Mouse (Mus musculus): Measurements from ENCODE around the gene Mex3d. TPM values are rescaled to one million over a fixed set of nuclear protein-coding genes. Genes with fewer than 3 reads are reported as not detected.

Mex3d gene
- total and polyA plus RNA-seq, 3 experiments: 15.6 to 18.8 TPM; not detected in 1

DNA sequence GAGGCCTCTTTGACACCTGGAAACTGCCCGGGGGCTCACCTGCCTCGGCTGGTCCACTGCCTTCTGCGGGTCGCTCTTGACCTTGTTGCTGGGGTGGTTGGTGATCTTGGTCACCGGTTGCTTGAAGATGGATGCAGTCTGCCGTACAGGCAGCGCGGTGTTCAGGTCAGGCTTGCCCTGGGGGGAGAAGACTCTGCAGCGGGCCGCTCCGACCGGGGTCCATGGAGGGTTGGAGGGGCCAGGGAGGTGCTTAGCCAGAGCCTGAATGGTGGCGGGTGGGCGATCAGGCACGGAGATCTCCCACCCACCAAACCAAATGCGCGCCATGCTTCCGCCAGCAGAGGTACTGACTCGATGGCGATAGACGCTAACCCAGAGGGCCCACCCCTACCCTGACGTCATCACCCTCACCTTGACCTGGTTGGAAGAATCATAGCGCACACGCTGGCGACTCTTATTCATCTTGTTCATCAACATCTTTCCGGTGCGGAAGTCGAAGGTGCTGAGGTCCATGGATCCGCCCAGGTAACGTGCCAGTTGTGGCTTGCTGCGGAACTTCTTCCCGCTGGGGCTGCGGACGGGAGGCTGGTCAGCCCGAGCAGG lies 7.7 kb upstream of the Mex3d start:
- no peak overlapping the region for H3K27ac ChIP-seq (ENCODE audit: control insufficient read depth, low read depth, low read length)
- no peak for DNase-seq (ENCODE audit: low read depth, low spot score)
- H3K79me2 ChIP-seq (ENCODE audit: control insufficient read depth, insufficient read depth, low read length, poor library complexity): peaks cover 30% of the 10 kb centered on the region
- no peaks in the 10 kb centered on the region for H3K27me3 ChIP-seq (ENCODE audit: control insufficient read depth in 1 of 2, insufficient read depth in 2 of 2, low read length in 2 of 2)
- peaks cover 0 to 12% of the 10 kb centered on the region in 2 experiments; a peak in 3 of 4 replicates for H3K4me1 ChIP-seq (ENCODE audit: control insufficient read depth in 1 of 2, insufficient read depth in 2 of 2, low read length in 2 of 2)
- TF ChIP-seq CHD1 (IDR thresholded peaks at IDR 0.05; ENCODE audit: low read depth, low read length): no peak
- no peak for TF ChIP-seq USF1 (IDR thresholded peaks at IDR 0.05; ENCODE audit: low read depth, low read length)
- no peak for TF ChIP-seq RAD21 (IDR thresholded peaks at IDR 0.05; ENCODE audit: low read depth, low read length)
- no peak for TF ChIP-seq CHD2 (IDR thresholded peaks at IDR 0.05; ENCODE audit: low read length)
- no peak for TF ChIP-seq BHLHE40 (IDR thresholded peaks at IDR 0.05; ENCODE audit: borderline replicate concordance, low read depth, low read length)
- 0 out of 2 replicates have a peak, but pooled peaks have one; percentile 8 for TF ChIP-seq POLR2AphosphoS2 (IDR thresholded peaks at IDR 0.05; ENCODE audit: low read length)
- H3K9ac ChIP-seq (ENCODE audit: control insufficient read depth, low read depth, low read length, poor library complexity, severe bottlenecking): no peak overlapping the region
- peaks cover 6 to 8% of the 10 kb centered on the region in 2 experiments for H3K36me3 ChIP-seq (ENCODE audit: control insufficient read depth in 1 of 2, insufficient read depth in 2 of 2, low read length in 2 of 2)
- H3K4me3 ChIP-seq (ENCODE audit: control insufficient read depth in 1 of 2, insufficient read depth in 1 of 2, low read depth in 2 of 2, low read length in 2 of 2): no peak overlapping the region
- no peaks in the 10 kb centered on the region for H3K9me3 ChIP-seq (replicated peaks; ENCODE audit: insufficient read depth, low read length)

DNA sequence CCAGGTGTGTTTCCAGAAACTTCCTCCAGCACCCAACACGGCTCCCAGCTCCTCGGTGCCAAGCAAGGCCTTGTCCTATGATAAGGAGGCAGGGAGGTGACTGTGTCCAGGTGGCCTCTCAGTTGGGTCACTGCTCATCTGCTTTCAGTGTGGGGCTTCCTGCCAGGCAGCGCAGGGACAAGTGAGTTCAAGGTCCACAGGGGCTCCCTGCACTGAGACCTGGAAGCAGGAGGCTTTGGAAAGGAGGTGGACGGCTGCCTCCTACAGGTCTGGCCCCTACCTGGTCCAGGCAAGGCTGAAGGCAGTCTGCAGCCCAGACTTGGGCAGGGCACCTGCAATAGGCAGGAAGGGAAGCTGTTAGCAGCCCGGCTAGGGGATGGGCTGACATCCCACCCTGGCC lies 5.2 kb upstream of the Mex3d start:
- Histone ChIP-seq H3K36me3 (ENCODE audit: control insufficient read depth in 1 of 2, insufficient read depth in 2 of 2, low read length in 2 of 2) (peaks cover 6 to 14% of the 10 kb centered on the region in 2 experiments), H3K79me2 (ENCODE audit: control insufficient read depth, insufficient read depth, low read length, poor library complexity) (peaks cover 17% of the 10 kb centered on the region), H3K4me1 (ENCODE audit: control insufficient read depth in 1 of 2, insufficient read depth in 2 of 2, low read length in 2 of 2) (peaks cover 7 to 21% of the 10 kb centered on the region in 2 experiments), H3K27me3 (ENCODE audit: control insufficient read depth in 1 of 2, insufficient read depth in 2 of 2, low read length in 2 of 2) (no peaks in the 10 kb centered on the region), H3K9ac (ENCODE audit: control insufficient read depth, low read depth, low read length, poor library complexity, severe bottlenecking) (no peak overlapping the region), H3K4me3 (ENCODE audit: control insufficient read depth in 1 of 2, insufficient read depth in 1 of 2, low read depth in 2 of 2, low read length in 2 of 2) (no peak overlapping the region), H3K27ac (ENCODE audit: control insufficient read depth, low read depth, low read length) (no peak overlapping the region), H3K9me3 (replicated peaks; ENCODE audit: insufficient read depth, low read length) (no peaks in the 10 kb centered on the region)
- TF ChIP-seq RAD21 (IDR thresholded peaks at IDR 0.05; ENCODE audit: low read depth, low read length): no peak
- TF ChIP-seq HCFC1 (IDR thresholded peaks at IDR 0.05; ENCODE audit: low read depth, low read length): no peak
- TF ChIP-seq E2F4 (IDR thresholded peaks at IDR 0.05; ENCODE audit: borderline replicate concordance, low read depth, low read length): no peak
- no peak for TF ChIP-seq USF2 (IDR thresholded peaks at IDR 0.05; ENCODE audit: borderline replicate concordance in 1 of 2, insufficient read depth in 1 of 2, low read depth in 1 of 2, low read length in 2 of 2)
- TF ChIP-seq ZC3H11A (IDR thresholded peaks at IDR 0.05; ENCODE audit: low read depth, low read length): no peak
- no peak for TF ChIP-seq MYC (IDR thresholded peaks at IDR 0.05; ENCODE audit: low read depth, low read length)
- TF ChIP-seq CTCF (IDR thresholded peaks at IDR 0.05 in 2 of 3, conservative IDR thresholded peaks at IDR 0.05 in 1 of 3; ENCODE audit: control insufficient read depth in 1 of 3, insufficient read depth in 1 of 3, low read depth in 2 of 3, low read length in 3 of 3, poor library complexity in 1 of 3, severe bottlenecking in 1 of 3): no peak
- DNase-seq (ENCODE audit: low read depth, low spot score): no peak

DNA sequence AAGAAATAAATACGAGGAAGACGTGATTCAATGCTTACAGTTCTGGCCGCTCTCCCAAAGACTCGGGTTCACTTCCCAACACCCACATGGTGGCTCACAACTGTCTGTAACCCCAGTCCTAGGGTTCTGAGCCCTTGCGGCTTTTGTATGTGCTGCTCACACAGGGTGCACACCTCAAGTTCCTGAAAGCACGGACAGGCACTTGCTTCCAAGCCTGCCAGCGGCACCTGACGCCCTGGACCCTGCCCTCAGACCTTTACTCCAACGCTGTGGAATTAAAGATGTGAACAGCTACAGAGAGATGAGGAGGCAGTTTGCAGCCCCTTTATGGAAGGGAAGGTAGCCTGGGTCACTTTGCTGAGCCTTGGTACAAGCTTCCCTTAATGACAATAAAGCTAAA lies 3.2 kb upstream of the Mex3d start:
- peaks cover 3 to 10% of the 10 kb centered on the region in 2 experiments for H3K36me3 ChIP-seq (ENCODE audit: control insufficient read depth in 1 of 2, insufficient read depth in 2 of 2, low read length in 2 of 2)
- no peak overlapping the region for H3K9ac ChIP-seq (ENCODE audit: control insufficient read depth, low read depth, low read length, poor library complexity, severe bottlenecking)
- no peaks in the 10 kb centered on the region for H3K27me3 ChIP-seq (ENCODE audit: control insufficient read depth in 1 of 2, insufficient read depth in 2 of 2, low read length in 2 of 2)
- no peak overlapping the region for H3K4me3 ChIP-seq (ENCODE audit: control insufficient read depth in 1 of 2, insufficient read depth in 1 of 2, low read depth in 2 of 2, low read length in 2 of 2)
- peaks cover 9 to 24% of the 10 kb centered on the region in 2 experiments for H3K4me1 ChIP-seq (ENCODE audit: control insufficient read depth in 1 of 2, insufficient read depth in 2 of 2, low read length in 2 of 2)
- TF ChIP-seq MAZ (IDR thresholded peaks at IDR 0.05; ENCODE audit: low read depth, low read length) (no peak), TCF12 (IDR thresholded peaks at IDR 0.05; ENCODE audit: low read depth, low read length) (no peak), POLR2AphosphoS2 (IDR thresholded peaks at IDR 0.05; ENCODE audit: low read length) (peak; percentile 67)
- peaks cover 15% of the 10 kb centered on the region for H3K79me2 ChIP-seq (ENCODE audit: control insufficient read depth, insufficient read depth, low read length, poor library complexity)
- H3K27ac ChIP-seq (ENCODE audit: control insufficient read depth, low read depth, low read length): no peak overlapping the region
- no peak for DNase-seq (ENCODE audit: low read depth, low spot score)
- no peaks in the 10 kb centered on the region for H3K9me3 ChIP-seq (replicated peaks; ENCODE audit: insufficient read depth, low read length)
